Mouse (Mus musculus): ENCODE results near the gene Cdh13. TPM values are rescaled to one million over a fixed set of nuclear protein-coding genes. Genes with fewer than 3 reads are reported as not detected.

Gene Cdh13
- polyA plus RNA-seq, 1 experiment, result 38.3 TPM

DNA sequence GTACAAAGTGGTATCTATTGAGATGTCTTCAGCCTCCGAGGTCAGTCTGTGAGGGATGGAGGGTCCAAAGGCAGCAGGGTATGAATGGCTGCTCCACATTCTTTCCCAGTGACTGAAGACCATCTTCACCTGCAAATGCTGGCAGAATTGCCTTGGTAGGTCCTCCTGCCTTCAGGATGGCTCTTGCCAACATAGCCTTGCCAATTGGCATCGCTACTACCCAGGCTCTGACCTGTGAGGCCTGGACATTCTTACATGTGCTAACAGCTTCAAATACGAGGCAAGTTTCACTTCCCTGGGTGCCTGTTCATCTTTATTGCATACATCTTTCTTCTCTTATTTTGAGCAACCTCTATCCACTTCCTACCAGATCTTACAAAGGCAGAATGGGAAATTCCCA, 425.8 kb downstream of the Cdh13 start:
- no peaks in the 10 kb centered on the region for H3K4me1 ChIP-seq (ENCODE audit: control insufficient read depth, insufficient read depth, low read length)
- no peak overlapping the region for H3K4me3 ChIP-seq (ENCODE audit: insufficient read depth, low read length)
- no peak overlapping the region for H3K27ac ChIP-seq (ENCODE audit: insufficient read depth, low read length)
- TF ChIP-seq CTCF (IDR thresholded peaks at IDR 0.05; ENCODE audit: extremely low read depth, insufficient read depth, low read length) (no peak), POLR2A (IDR thresholded peaks at IDR 0.05; ENCODE audit: extremely low read depth, insufficient read depth, low read length) (no peak)

DNA sequence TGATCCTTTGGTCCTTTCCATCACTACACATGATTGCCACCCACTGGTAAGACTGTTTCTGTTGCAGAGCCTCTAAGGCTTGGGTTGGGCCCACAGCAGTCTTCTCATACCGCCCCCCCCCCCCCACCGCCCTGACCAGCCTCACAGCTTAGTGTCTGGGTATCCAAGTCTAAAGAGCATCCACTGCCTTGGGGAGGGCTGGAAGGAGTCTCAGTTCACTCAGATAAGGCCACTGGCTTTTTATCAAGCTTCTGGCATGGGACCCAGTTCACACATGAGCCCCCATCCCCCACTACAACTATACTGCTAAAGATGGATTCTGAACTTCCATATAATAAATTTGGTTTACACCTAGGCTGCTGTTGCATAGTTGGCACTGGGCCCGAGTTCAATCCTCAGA, 428.1 kb downstream of the Cdh13 start:
- TF ChIP-seq CTCF (IDR thresholded peaks at IDR 0.05; ENCODE audit: extremely low read depth, insufficient read depth, low read length) (no peak), POLR2A (IDR thresholded peaks at IDR 0.05; ENCODE audit: extremely low read depth, insufficient read depth, low read length) (no peak)
- Histone ChIP-seq H3K27ac (ENCODE audit: insufficient read depth, low read length) (no peak overlapping the region), H3K4me3 (ENCODE audit: insufficient read depth, low read length) (no peak overlapping the region), H3K4me1 (ENCODE audit: control insufficient read depth, insufficient read depth, low read length) (no peaks in the 10 kb centered on the region)

DNA sequence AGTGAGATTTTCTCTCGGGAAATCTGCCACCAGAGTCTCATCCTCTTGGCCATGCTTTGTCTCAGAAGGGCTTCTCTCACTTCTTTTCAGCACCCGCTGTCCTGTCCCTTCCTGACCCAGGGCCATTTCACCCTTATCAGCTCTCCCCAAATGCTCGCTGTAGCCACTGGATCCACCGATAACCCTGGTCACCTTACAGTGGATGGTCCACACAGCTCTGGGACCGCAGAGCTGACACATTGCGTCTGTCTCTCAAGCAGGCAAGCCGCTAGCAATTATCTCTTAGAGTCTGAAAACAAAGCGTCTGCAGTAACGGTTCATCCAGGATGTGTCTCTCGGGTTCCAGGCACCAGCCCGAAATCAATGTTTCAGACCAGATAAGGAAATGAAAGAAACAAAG, 429.6 kb downstream of the Cdh13 start:
- no peak overlapping the region for H3K4me3 ChIP-seq (ENCODE audit: insufficient read depth, low read length)
- TF ChIP-seq POLR2A (IDR thresholded peaks at IDR 0.05; ENCODE audit: extremely low read depth, insufficient read depth, low read length), result no peak
- no peak for TF ChIP-seq CTCF (IDR thresholded peaks at IDR 0.05; ENCODE audit: extremely low read depth, insufficient read depth, low read length)
- no peaks in the 10 kb centered on the region for H3K4me1 ChIP-seq (ENCODE audit: control insufficient read depth, insufficient read depth, low read length)
- H3K27ac ChIP-seq (ENCODE audit: insufficient read depth, low read length), result no peak overlapping the region

DNA sequence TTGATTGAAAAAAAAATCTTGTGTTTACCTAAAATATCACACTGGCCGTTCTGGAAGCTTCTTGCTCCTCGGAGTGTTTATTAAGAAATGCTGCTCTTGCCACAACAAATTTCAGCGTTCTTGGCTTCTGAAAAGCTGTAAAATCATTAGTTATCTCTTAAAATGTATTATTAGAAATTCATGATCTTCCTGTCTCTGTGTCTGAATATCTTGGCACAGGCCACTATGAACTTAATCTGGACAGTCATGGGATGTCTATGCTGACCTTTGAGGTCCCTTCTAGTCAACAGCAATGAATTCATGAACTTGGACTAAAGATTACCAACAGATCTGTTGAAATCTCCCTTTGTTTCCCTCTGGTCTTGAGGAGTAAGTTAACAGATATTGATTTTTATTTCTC, 430.1 kb downstream of the Cdh13 start:
- TF ChIP-seq POLR2A (IDR thresholded peaks at IDR 0.05; ENCODE audit: extremely low read depth, insufficient read depth, low read length) (no peak), CTCF (IDR thresholded peaks at IDR 0.05; ENCODE audit: extremely low read depth, insufficient read depth, low read length) (no peak)
- Histone ChIP-seq H3K4me1 (ENCODE audit: control insufficient read depth, insufficient read depth, low read length) (no peaks in the 10 kb centered on the region; the same call in 1 of the 2 replicates), H3K27ac (ENCODE audit: insufficient read depth, low read length) (no peak overlapping the region), H3K4me3 (ENCODE audit: insufficient read depth, low read length) (no peak overlapping the region)

DNA sequence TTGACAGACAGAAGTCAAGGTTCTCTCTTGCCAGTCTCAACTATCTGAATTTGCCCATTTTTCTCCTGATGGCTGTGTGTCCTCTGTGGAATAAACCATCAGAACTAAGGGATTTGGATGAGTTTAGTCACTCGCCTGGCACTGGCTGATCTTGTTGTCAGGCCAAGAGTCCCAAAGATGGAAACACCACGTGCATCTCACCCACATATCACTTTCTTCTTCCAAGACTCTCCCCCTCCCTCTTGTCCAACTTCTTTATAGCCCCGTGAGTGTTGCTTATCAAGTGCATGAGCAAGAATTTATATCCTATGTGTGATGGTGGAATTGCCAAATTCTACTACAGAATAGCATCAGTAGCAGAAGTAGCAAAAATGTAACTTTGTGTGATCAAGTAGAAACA, 439.4 kb downstream of the Cdh13 start:
- Histone ChIP-seq H3K4me3 (ENCODE audit: insufficient read depth, low read length) (no peak overlapping the region), H3K27ac (ENCODE audit: insufficient read depth, low read length) (no peak overlapping the region), H3K4me1 (ENCODE audit: control insufficient read depth, insufficient read depth, low read length) (no peaks in the 10 kb centered on the region; the same call in 1 of the 2 replicates)
- TF ChIP-seq CTCF (IDR thresholded peaks at IDR 0.05; ENCODE audit: extremely low read depth, insufficient read depth, low read length) (no peak), POLR2A (IDR thresholded peaks at IDR 0.05; ENCODE audit: extremely low read depth, insufficient read depth, low read length) (no peak)

DNA sequence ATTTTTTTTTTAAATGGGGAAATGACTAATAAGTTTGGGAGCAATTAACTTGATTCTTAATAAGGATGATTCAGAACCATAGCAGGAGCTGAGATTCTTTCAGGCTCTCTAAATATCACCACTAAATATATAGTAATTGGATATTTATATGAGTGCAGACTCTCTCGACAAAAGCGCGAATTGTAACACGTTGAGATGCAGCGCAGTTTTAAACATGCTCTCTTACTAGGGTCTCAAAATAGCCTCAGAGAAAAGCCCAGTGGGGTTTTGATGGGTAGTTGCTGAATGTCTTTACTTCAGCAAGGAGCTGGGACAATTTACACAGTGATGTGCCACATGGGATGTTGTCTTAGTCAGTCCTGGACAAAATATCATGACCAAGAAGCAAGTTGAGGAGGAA, 442.1 kb downstream of the Cdh13 start:
- no peak overlapping the region for H3K27ac ChIP-seq (ENCODE audit: insufficient read depth, low read length)
- TF ChIP-seq CTCF (IDR thresholded peaks at IDR 0.05; ENCODE audit: extremely low read depth, insufficient read depth, low read length) (no peak), POLR2A (IDR thresholded peaks at IDR 0.05; ENCODE audit: extremely low read depth, insufficient read depth, low read length) (no peak)
- H3K4me1 ChIP-seq (ENCODE audit: control insufficient read depth, insufficient read depth, low read length), result no peaks in the 10 kb centered on the region
- no peak overlapping the region for H3K4me3 ChIP-seq (ENCODE audit: insufficient read depth, low read length)

DNA sequence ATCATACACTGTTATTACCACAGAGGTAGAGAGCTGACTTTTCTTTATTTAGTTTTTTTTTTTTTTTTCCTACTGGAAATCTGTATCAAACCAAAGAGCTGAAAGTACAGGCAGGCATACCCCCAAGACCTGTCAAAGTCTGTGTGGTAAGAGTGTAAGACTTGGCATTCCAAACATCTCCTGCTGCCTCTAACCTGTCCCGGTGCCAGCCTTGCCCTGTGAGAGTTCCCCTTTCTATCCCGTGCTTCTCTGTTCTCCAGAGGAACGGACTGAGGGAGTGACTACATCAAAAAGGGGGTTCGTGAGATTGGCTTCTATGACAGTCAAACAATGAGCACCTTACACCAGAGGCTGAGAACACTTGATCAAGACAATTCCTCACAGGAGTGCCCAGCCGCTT, 458.2 kb downstream of the Cdh13 start:
- H3K4me3 ChIP-seq (ENCODE audit: insufficient read depth, low read length), result no peak overlapping the region
- no peak overlapping the region for H3K27ac ChIP-seq (ENCODE audit: insufficient read depth, low read length)
- TF ChIP-seq CTCF (IDR thresholded peaks at IDR 0.05; ENCODE audit: extremely low read depth, insufficient read depth, low read length), result no peak
- TF ChIP-seq POLR2A (IDR thresholded peaks at IDR 0.05; ENCODE audit: extremely low read depth, insufficient read depth, low read length), result no peak

DNA sequence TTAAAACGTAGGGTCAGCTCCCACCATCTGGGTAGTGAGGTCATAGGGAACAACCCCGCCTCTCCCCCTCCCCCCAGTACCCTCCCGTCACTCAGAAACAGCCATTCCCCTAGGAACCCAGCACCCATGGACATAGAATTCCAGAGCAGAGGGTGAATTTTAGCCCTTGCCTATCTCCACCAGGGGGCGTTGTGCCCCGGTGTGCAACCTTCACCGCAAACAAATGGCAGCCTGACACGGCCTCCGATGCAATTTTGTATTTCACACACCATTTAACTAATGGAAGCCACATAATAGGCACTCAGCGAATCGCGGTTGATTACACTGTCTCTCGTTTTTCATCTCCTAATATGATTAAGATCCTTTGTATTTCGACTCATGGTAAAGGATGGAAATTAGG, 461.5 kb downstream of the Cdh13 start:
- Histone ChIP-seq H3K4me3 (ENCODE audit: insufficient read depth, low read length) (no peak overlapping the region), H3K4me1 (ENCODE audit: control insufficient read depth, insufficient read depth, low read length) (no peaks in the 10 kb centered on the region), H3K27ac (ENCODE audit: insufficient read depth, low read length) (no peak overlapping the region)
- TF ChIP-seq POLR2A (IDR thresholded peaks at IDR 0.05; ENCODE audit: extremely low read depth, insufficient read depth, low read length) (no peak), CTCF (IDR thresholded peaks at IDR 0.05; ENCODE audit: extremely low read depth, insufficient read depth, low read length) (0 out of 2 replicates have a peak, but pooled peaks have one; percentile 4)

More for the DNA sequence above, 458.2 kb downstream of the Cdh13 start:
- no peaks in the 10 kb centered on the region for H3K4me1 ChIP-seq (ENCODE audit: control insufficient read depth, insufficient read depth, low read length)

DNA sequence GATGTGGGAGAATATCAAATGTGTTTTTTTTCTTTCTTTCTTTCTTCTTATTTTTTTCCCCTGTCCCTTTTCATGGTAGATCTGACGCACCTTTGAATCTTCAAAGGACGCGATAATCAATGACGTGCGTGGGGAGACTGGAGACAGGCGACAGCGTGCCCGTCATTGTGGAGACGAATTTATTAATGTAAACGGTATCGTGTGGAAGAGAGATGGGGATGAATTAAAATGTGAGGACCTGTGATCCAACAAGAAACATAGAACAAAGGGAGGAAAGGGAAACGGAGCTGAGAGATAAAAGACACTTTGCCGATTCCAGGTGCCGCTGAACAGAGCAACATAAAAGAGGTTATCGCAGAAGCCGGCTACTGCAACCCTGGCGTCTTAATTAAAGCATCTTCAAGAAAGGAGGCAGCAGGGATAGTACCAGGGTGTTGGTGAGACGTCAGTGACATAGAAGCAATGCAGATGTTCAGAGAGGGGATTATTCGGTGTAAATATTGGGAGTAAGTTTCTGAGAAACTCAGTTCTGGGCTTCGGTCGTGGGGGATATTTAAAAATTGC, 464.6 kb downstream of the Cdh13 start:
- Histone ChIP-seq H3K4me3 (ENCODE audit: insufficient read depth, low read length) (no peak overlapping the region), H3K27ac (ENCODE audit: insufficient read depth, low read length) (no peak overlapping the region), H3K4me1 (ENCODE audit: control insufficient read depth, insufficient read depth, low read length) (no peaks in the 10 kb centered on the region)
- no peak for TF ChIP-seq POLR2A (IDR thresholded peaks at IDR 0.05; ENCODE audit: extremely low read depth, insufficient read depth, low read length)

DNA sequence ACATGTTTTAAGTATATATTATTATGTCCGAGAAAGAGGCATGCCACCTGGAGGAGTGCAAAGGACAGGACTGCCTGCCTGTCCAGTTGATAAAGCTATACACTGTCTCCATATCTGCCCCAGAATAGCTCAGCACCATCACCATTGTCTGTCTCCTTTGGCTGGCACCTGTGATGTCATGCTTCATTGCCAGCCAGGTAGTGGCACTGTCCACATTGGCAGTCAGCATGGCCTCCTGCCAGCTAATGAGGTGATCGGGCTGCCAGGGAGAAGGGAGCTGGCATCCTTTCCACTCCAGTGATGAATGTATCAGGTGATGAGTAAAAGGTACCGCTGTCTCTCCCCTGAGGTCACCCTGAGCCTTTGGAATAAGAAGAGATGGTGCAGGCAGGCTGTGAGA, 465.7 kb downstream of the Cdh13 start:
- TF ChIP-seq CTCF (IDR thresholded peaks at IDR 0.05; ENCODE audit: extremely low read depth, insufficient read depth, low read length) (no peak), POLR2A (IDR thresholded peaks at IDR 0.05; ENCODE audit: extremely low read depth, insufficient read depth, low read length) (no peak)
- Histone ChIP-seq H3K27ac (ENCODE audit: insufficient read depth, low read length) (no peak overlapping the region), H3K4me1 (ENCODE audit: control insufficient read depth, insufficient read depth, low read length) (no peaks in the 10 kb centered on the region), H3K4me3 (ENCODE audit: insufficient read depth, low read length) (no peak overlapping the region)

All from cortical plate, adult 2 months (tissue).